Mouse (Mus musculus) stomach, embryonic 14.5 days (tissue): Measurements from ENCODE around the gene Rtn2. TPM values are rescaled to one million over a fixed set of nuclear protein-coding genes. Genes with fewer than 3 reads are reported as not detected.
A peak's percentile ranks its signal among the peaks of the same experiment; 100 is the strongest.

Experiments
- ATAC-seq: fragments of 200-750 bp; cut with Nextera tagmentation; 2 replicates; pipeline ENCODE4 v1.8.0; 2017; ENCODE audit warnings: low read depth, moderate TSS enrichment; ENCODE audit not compliant: insufficient number of reproducible peaks, insufficient read depth, low FRiP score
- H3K27ac ChIP-seq: fragments of 300-500 bp; sonication (generic); 2 replicates; pipeline ENCODE4 v1.5.1; 2014; ENCODE audit warnings: mild to moderate bottlenecking, low read length, moderate library complexity, mixed read lengths
- H3K27me3 ChIP-seq: fragments of 300-500 bp; sonication (generic); 2 replicates; pipeline ENCODE4 v1.6.1; 2014; ENCODE audit warnings: low read length, control low read depth, mixed read lengths; ENCODE audit not compliant: control insufficient read depth, insufficient read depth
- H3K36me3 ChIP-seq: fragments of 300-500 bp; sonication (generic); 2 replicates; pipeline ENCODE4 v1.6.1; 2014; ENCODE audit warnings: mild to moderate bottlenecking, control low read depth, low read length, moderate library complexity, mixed read lengths; ENCODE audit not compliant: control insufficient read depth, insufficient read depth
- H3K4me1 ChIP-seq: fragments of 300-500 bp; sonication (generic); 2 replicates; pipeline ENCODE4 v1.6.1; 2014; ENCODE audit warnings: low read length, control low read depth, mixed read lengths; ENCODE audit not compliant: control insufficient read depth, insufficient read depth
- H3K4me2 ChIP-seq: fragments of 300-500 bp; sonication (generic); replicated peaks from 2 replicates; pipeline ENCODE4 v1.6.1; 2014; ENCODE audit warnings: low read depth, low read length, control low read depth
- H3K4me3 ChIP-seq: fragments of 300-500 bp; sonication (generic); 2 replicates; pipeline ENCODE4 v1.5.1; 2014; ENCODE audit warnings: low read depth, low read length, control low read depth
- H3K9ac ChIP-seq: fragments of 300-500 bp; sonication (generic); replicated peaks from 2 replicates; pipeline ENCODE4 v1.6.1; 2014; ENCODE audit warnings: low read depth, mild to moderate bottlenecking, control low read depth, low read length, moderate library complexity, mixed read lengths
- H3K9me3 ChIP-seq: fragments of 300-500 bp; sonication (generic); 2 replicates; pipeline ENCODE4 v1.6.1; 2016; ENCODE audit warnings: low read depth, low read length, control low read depth; ENCODE audit not compliant: control insufficient read depth
- WGBS: fragments of 180-500 bp; shearing (Covaris S2); extraction: QIAGEN DNeasy Blood & Tissue Kit; methylation state at CpG from one replicate; pipeline ENCODE4 v1.1.7; 2014; 5-methylcytosine and 5-hydroxymethylcytosine counted together
- polyA plus RNA-seq: library from polyadenylated mRNA; unstranded; fragments of >200 nt; fragmentation: Nextera tagmentation; extraction: Ambion mirVana; gene quantifications from 2 replicates; pipeline ENCODE4 v1.2.1, GENCODE M21; 2014

Gene Rtn2
- polyA plus RNA-seq, 1 experiment from 2014 or later, result 13.9 TPM

DNA sequence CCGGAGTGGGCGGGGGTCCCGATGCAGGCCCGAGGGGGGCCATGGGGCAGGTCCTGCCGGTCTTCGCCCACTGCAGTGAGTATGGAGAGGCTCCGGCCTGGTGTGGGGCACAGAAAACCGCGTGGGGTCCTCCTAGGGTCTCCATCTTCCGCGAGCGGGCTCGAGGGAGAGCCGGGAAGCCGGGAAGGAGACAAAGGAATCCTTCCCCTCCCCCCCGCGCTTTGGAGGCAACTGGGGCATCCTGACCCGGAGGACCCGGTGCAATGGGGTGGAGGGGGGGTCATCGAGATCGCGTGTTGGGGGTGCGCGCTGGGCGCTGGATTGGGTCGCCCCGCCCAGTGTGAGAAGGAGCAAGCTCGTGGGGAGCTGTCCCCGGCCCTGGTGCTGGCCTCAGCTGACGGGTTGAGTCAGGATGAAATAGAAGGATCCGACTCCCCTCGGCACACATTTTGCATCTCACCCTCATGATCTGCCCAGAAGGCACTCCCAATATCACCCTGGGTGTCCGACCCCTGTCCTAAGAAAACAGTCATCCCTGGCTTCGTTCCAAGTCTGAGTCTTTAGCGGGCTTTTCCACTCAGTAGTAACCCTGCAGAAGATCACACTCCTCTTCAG, 474 bp downstream of the Rtn2 start:
- H3K9ac ChIP-seq, result no peak overlapping the region; the same call in 1 of the 2 replicates
- no peaks in the 10 kb centered on the region for H3K9me3 ChIP-seq
- under 1% methylated on average over 34 of the region's 35 CpGs for WGBS
- H3K4me3 ChIP-seq, result peak overlapping the region; percentile 55
- no peak overlapping the region for H3K27ac ChIP-seq
- peaks cover 32% of the 10 kb centered on the region for H3K27me3 ChIP-seq
- peak overlapping the region; percentile 100 for H3K4me2 ChIP-seq
- H3K4me1 ChIP-seq, result peaks cover 7% of the 10 kb centered on the region; the same call in 1 of the 2 replicates
- no peaks in the 10 kb centered on the region for H3K36me3 ChIP-seq
- peak; percentile 54 for ATAC-seq

DNA sequence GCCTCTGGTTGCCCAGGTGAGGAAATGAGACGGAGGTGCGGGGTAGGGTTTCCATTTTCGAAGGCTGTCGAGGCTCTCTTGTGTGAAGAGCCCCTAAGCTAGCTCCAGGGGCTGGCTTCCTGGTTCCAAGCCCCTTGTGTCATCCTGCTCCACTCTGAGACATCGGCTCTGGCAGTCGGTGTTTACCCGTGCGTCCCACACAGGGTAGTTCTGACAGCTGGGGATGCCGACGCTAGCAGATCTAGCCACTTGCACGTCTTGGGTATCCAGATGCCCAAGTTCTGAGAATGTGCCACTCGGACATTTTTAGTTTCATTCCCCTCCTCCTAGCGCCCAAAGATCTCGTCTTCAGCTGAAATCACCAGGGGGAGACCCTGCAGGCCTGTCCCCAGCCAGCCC, 981 bp downstream of the Rtn2 start:
- Histone ChIP-seq H3K4me2 (peak overlapping the region; percentile 100), H3K4me1 (peaks cover 7% of the 10 kb centered on the region; the same call in 1 of the 2 replicates), H3K36me3 (no peaks in the 10 kb centered on the region), H3K27me3 (peaks cover 27% of the 10 kb centered on the region), H3K9ac (no peak overlapping the region), H3K4me3 (0 out of 2 replicates have a peak overlapping the region, but pooled peaks have one; percentile 55), H3K27ac (no peak overlapping the region), H3K9me3 (no peaks in the 10 kb centered on the region)
- no peak for ATAC-seq
- whole genome bisulfite sequencing, result 42% methylated on average over 14 of the region's 14 CpGs

- H3K4me2 ChIP-seq, result no peak overlapping the region
- no peak overlapping the region for H3K4me3 ChIP-seq
- H3K27ac ChIP-seq, result no peak overlapping the region
- no peaks in the 10 kb centered on the region for H3K9me3 ChIP-seq
- no peak overlapping the region for H3K9ac ChIP-seq
- 26% methylated on average over 4 of the region's 4 CpGs for WGBS
- H3K27me3 ChIP-seq, result peaks cover 14% of the 10 kb centered on the region
- no peak for ATAC-seq
- H3K36me3 ChIP-seq, result no peaks in the 10 kb centered on the region
- peaks cover 7% of the 10 kb centered on the region; the same call in 1 of the 2 replicates for H3K4me1 ChIP-seq
Observed at GRCm38 (mm10) chr7:19284763-19285162, 2.3 kb downstream of the Rtn2 start.

GRCm38 (mm10) chr7:19290969-19291596, 8.7 kb downstream of the Rtn2 start:
- H3K9ac ChIP-seq, result no peak overlapping the region
- no peaks in the 10 kb centered on the region for H3K27me3 ChIP-seq
- no peaks in the 10 kb centered on the region for H3K36me3 ChIP-seq
- WGBS, result 0% methylated on average over 20 of the region's 20 CpGs
- no peaks in the 10 kb centered on the region for H3K9me3 ChIP-seq
- no peak for ATAC-seq
- peak overlapping the region; percentile 18; the same call in 1 of the 2 replicates for H3K27ac ChIP-seq
- H3K4me1 ChIP-seq, result peaks cover 5% of the 10 kb centered on the region
- peak overlapping the region; percentile 33 for H3K4me3 ChIP-seq
- H3K4me2 ChIP-seq, result peak overlapping the region; percentile 63

GRCm38 (mm10) chr7:19295503-19296185, 13.2 kb downstream of the Rtn2 start:
- Histone ChIP-seq H3K4me1 (peaks cover 5% of the 10 kb centered on the region), H3K9ac (no peak overlapping the region), H3K27me3 (no peaks in the 10 kb centered on the region), H3K36me3 (no peaks in the 10 kb centered on the region), H3K4me2 (peak overlapping the region; percentile 53), H3K27ac (no peak overlapping the region), H3K4me3 (peak overlapping the region; percentile 20), H3K9me3 (no peaks in the 10 kb centered on the region)
- peak; percentile 72 for ATAC-seq
- 12% methylated on average over 21 of the region's 22 CpGs for WGBS

DNA sequence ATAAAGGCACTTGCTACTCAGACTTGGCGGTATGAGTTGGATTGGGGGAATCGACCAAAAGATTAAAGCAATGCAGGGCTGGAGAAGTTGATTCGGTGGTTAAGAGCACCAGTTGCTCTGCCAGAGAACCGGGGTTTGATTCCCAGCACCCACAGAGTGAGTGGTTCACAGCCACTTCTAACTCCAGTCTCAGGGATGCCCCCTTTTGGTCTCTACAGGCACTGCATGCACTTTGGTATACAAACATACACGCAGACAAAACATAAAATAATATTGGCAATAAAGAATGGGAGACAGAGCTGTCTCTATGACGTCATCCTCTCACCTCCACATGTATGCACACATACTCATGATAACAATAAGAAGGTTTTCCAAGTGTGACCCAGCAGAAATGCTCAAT, 14.6 kb downstream of the Rtn2 start:
- no peak overlapping the region for H3K27ac ChIP-seq
- no peaks in the 10 kb centered on the region for H3K9me3 ChIP-seq
- no peak overlapping the region for H3K4me2 ChIP-seq
- H3K4me3 ChIP-seq, result no peak overlapping the region
- H3K4me1 ChIP-seq, result peaks cover 5% of the 10 kb centered on the region; the same call in 1 of the 2 replicates
- H3K9ac ChIP-seq, result no peak overlapping the region
- 86% methylated on average over 6 of the region's 6 CpGs for WGBS
- H3K27me3 ChIP-seq, result peaks cover 4% of the 10 kb centered on the region; the same call in 1 of the 2 replicates
- no peaks in the 10 kb centered on the region for H3K36me3 ChIP-seq
- no peak for ATAC-seq

GRCm38 (mm10) chr7:19297794-19298193, 15.4 kb downstream of the Rtn2 start:
- H3K4me1 ChIP-seq, result peaks cover 5% of the 10 kb centered on the region; the same call in 1 of the 2 replicates
- no peak overlapping the region for H3K9ac ChIP-seq
- peaks cover 10% of the 10 kb centered on the region; the same call in 1 of the 2 replicates for H3K27me3 ChIP-seq
- H3K4me3 ChIP-seq, result no peak overlapping the region
- WGBS, result 91% methylated on average over 5 of the region's 5 CpGs
- H3K9me3 ChIP-seq, result no peaks in the 10 kb centered on the region
- H3K4me2 ChIP-seq, result no peak overlapping the region
- ATAC-seq, result no peak
- H3K27ac ChIP-seq, result no peak overlapping the region
- H3K36me3 ChIP-seq, result no peaks in the 10 kb centered on the region

DNA sequence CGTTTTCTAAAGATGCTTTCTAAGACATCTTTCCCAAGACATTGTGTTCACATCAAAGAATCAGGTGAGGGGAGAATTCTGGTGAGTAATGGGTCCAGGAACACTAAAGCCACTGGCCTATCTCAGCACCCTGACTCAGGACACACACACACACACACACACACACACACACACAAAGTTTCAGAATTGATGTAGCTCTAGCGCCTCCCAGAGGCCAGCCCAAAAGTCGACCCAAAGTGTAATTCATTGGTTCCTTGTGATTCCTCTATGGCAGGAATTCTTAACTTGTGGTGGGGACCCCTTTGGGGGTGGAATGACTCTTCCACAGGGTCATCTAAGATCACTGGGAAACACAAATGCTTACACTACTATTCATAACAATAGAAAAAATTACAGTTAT, 16.8 kb downstream of the Rtn2 start:
- no peak for ATAC-seq
- no peak overlapping the region for H3K9ac ChIP-seq
- no peak overlapping the region for H3K4me2 ChIP-seq
- H3K27ac ChIP-seq, result no peak overlapping the region
- peaks cover 5% of the 10 kb centered on the region; the same call in 1 of the 2 replicates for H3K4me1 ChIP-seq
- peaks cover 17% of the 10 kb centered on the region; the same call in 1 of the 2 replicates for H3K27me3 ChIP-seq
- no peak overlapping the region for H3K4me3 ChIP-seq
- 18% methylated on average over 3 of the region's 3 CpGs for WGBS
- no peaks in the 10 kb centered on the region for H3K36me3 ChIP-seq
- H3K9me3 ChIP-seq, result no peaks in the 10 kb centered on the region
